Mouse (Mus musculus): ENCODE data around the gene Ltb.

- TF ChIP-seq POLR2A (IDR thresholded peaks at IDR 0.05; ENCODE audit: borderline replicate concordance, low read depth, low read length) (no peak), CTCF (IDR thresholded peaks at IDR 0.05; ENCODE audit: low read depth, low read length) (no peak)
These were observed 14.1 kb upstream of the Ltb start for GRCm38 (mm10) chr17:35180093-35180492.
